Mouse (Mus musculus) heart, embryonic 16.5 days (tissue): ENCODE measurements around the gene Fezf2. TPM values are rescaled to one million over a fixed set of nuclear protein-coding genes. Genes with fewer than 3 reads are reported as not detected.

Experiments
- ATAC-seq: fragments of 200-750 bp; cut with Nextera tagmentation; replicated peaks from 2 replicates; pipeline ENCODE4 v1.8.0; 2017; ENCODE audit warnings: moderate number of reproducible peaks; ENCODE audit not compliant: insufficient read depth, low FRiP score; ENCODE audit errors: extremely low read depth
- H3K27ac ChIP-seq: fragments of 300-500 bp; sonication (generic); 2 replicates; pipeline ENCODE4 v1.5.1; 2014; ENCODE audit warnings: mild to moderate bottlenecking, low read length, control low read depth, moderate library complexity
- H3K27me3 ChIP-seq: fragments of 300-500 bp; sonication (generic); 2 replicates; pipeline ENCODE4 v1.6.1; 2014; ENCODE audit warnings: low read length, mixed read lengths; ENCODE audit not compliant: control insufficient read depth, insufficient read depth
- H3K36me3 ChIP-seq: fragments of 300-500 bp; sonication (generic); 2 replicates; pipeline ENCODE4 v1.6.1; 2014; ENCODE audit not compliant: control insufficient read depth, insufficient read depth
- H3K4me1 ChIP-seq: fragments of 300-500 bp; sonication (generic); 2 replicates; pipeline ENCODE4 v1.6.1; 2014; ENCODE audit warnings: low read length, mixed read lengths; ENCODE audit not compliant: control insufficient read depth, insufficient read depth
- H3K4me2 ChIP-seq: fragments of 300-500 bp; sonication (generic); 2 replicates; pipeline ENCODE4 v1.6.1; 2014; ENCODE audit warnings: low read depth, mild to moderate bottlenecking, control low read depth, low read length
- H3K4me3 ChIP-seq: fragments of 300-500 bp; sonication (generic); 2 replicates; pipeline ENCODE4 v1.5.1; 2014; ENCODE audit warnings: mild to moderate bottlenecking, control low read depth, low read length
- H3K9ac ChIP-seq: fragments of 300-500 bp; sonication (generic); 2 replicates; pipeline ENCODE4 v1.6.1; 2014; ENCODE audit warnings: low read length, control low read depth
- H3K9me3 ChIP-seq: fragments of 300-500 bp; sonication (generic); replicated peaks from 2 replicates; pipeline ENCODE4 v1.6.1; 2016; ENCODE audit warnings: low read length; ENCODE audit not compliant: control insufficient read depth
- WGBS: fragments of 180-500 bp; shearing (Covaris S2); extraction: QIAGEN DNeasy Blood & Tissue Kit; methylation state at CpG from one replicate; pipeline ENCODE4 v1.1.7; 2014; 5-methylcytosine and 5-hydroxymethylcytosine counted together
- polyA plus RNA-seq: library from polyadenylated mRNA; unstranded; fragments of >200 nt; fragmentation: Nextera tagmentation; extraction: Ambion mirVana; gene quantifications from 2 replicates; pipeline ENCODE4 v1.2.1, GENCODE M21; 2015

The Fezf2 gene
- polyA plus RNA-seq, 1 experiment from 2014 or later: 0.70 TPM

- ATAC-seq: no peak
- Histone ChIP-seq H3K4me2 (no peak overlapping the region), H3K27ac (no peak overlapping the region), H3K9ac (no peak overlapping the region), H3K36me3 (no peaks in the 10 kb centered on the region; the same call in 1 of the 2 replicates), H3K4me1 (no peaks in the 10 kb centered on the region), H3K4me3 (no peak overlapping the region), H3K27me3 (no peaks in the 10 kb centered on the region), H3K9me3 (no peaks in the 10 kb centered on the region)
- WGBS: 83% methylated on average over 7 of the region's 7 CpGs
Measured at GRCm38 (mm10) chr14:12296391-12296790, 51.6 kb downstream of the Fezf2 start.

Other genes starting within 250 kb of the Fezf2 start
- 0.17 TPM in 2 replicates for gene Gm49355, start 64.2 kb downstream of the Fezf2 start, polyA plus RNA-seq
- 31.3 and 35.9 TPM in 2 replicates for gene 3830406C13Rik, start 64.0 kb downstream of the Fezf2 start, polyA plus RNA-seq